Mouse (Mus musculus): ENCODE results near the gene Olfr63. TPM values are rescaled to one million over a fixed set of nuclear protein-coding genes. Genes with fewer than 3 reads are reported as not detected.
"Not testable (repeated sequence)": the region's sequence is repeated elsewhere in the genome, so short reads cannot be mapped to it uniquely, and the experiment has no call there.

Olfr63 gene
- total RNA-seq (2021) = not detected
- long read RNA-seq, experiment 1 = 0 reads
- long read RNA-seq, experiment 2 = 0 reads

- intact Hi-C loops (cut with DNase I; ENCODE audit: low total_unique reads) = no loop called here
Observed at GRCm38 (mm10) chr17:33264376-33264775, at the start of gene Olfr63. TSS of gene Olfr63 (plus strand) at chr17:33264676.

GRCm38 (mm10) chr17:33221590-33221989, 42.9 kb upstream of the Olfr63 start, which contains the start of gene Olfr1564:
TSS of gene Olfr1564 (minus strand) at chr17:33221690.
- intact Hi-C loops (cut with DNase I; ENCODE audit: low total_unique reads) = no loop called here
- no peak for DNase-seq

More at GRCm38 (mm10) chr17:33264376-33264775, at the start of gene Olfr63:
- no peak for DNase-seq

- not testable (repeated sequence) for DNase-seq
- intact Hi-C loops (cut with DNase I; ENCODE audit: low total_unique reads) = loop anchor here (10.0 kb wide), 1 partner anchor 68 kb away; no protein-coding TSS in a partner anchor
Observed at GRCm38 (mm10) chr17:33236646-33237045, 27.8 kb upstream of the Olfr63 start.

DNA sequence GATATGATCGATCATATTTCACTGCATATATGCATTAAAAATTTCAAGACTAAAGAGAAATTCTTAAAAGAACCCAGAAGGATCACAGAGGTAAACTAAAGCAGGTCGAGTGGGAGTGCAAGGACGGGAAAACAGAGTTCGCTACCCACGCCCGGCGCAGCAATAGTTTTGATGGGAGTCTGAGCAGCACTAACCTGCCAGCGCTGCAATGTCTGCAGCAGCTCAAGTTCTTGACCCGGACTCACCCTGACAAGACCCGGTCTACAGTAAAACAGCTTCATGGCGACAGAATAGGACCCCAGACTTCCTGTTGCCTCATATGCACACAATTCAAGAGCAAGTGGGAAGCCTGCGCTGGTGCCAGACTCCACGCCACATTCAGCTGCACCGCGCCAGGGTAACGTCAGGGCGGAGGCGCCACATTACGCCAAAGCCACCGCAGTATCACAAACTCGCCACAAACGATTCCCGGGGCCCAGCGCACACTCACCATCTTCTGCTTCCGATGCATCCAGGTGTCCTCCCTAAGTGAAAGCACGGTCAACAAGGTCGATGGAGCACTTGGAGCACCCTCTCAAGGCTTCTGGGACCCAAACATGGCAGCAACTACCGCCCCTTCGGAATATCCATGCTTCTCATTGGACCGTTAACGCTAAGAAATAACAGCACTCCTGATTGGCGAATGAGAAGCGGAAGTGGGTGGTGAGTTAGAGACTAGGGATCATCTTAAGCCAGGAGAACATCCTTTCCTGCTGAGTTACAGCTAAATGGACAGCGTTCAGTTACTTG, 9.8 kb upstream of the Olfr63 start, which contains the start of gene Zfp955a:
Gene Zfp955a, minus strand, starts transcription at position 616 of the 789 bp plus-strand sequence.
- DNase-seq; intact Hi-C loops (cut with DNase I; ENCODE audit: low total_unique reads): not testable (repeated sequence)

- intact Hi-C loops (cut with DNase I; ENCODE audit: low total_unique reads); DNase-seq: not testable (repeated sequence)
Observed at GRCm38 (mm10) chr17:33255319-33255657, 9.2 kb upstream of the Olfr63 start.

GRCm38 (mm10) chr17:33268907-33269306, 4.4 kb downstream of the Olfr63 start:
- intact Hi-C loops (cut with DNase I; ENCODE audit: low total_unique reads) = no loop called here
- no peak for DNase-seq

DNA sequence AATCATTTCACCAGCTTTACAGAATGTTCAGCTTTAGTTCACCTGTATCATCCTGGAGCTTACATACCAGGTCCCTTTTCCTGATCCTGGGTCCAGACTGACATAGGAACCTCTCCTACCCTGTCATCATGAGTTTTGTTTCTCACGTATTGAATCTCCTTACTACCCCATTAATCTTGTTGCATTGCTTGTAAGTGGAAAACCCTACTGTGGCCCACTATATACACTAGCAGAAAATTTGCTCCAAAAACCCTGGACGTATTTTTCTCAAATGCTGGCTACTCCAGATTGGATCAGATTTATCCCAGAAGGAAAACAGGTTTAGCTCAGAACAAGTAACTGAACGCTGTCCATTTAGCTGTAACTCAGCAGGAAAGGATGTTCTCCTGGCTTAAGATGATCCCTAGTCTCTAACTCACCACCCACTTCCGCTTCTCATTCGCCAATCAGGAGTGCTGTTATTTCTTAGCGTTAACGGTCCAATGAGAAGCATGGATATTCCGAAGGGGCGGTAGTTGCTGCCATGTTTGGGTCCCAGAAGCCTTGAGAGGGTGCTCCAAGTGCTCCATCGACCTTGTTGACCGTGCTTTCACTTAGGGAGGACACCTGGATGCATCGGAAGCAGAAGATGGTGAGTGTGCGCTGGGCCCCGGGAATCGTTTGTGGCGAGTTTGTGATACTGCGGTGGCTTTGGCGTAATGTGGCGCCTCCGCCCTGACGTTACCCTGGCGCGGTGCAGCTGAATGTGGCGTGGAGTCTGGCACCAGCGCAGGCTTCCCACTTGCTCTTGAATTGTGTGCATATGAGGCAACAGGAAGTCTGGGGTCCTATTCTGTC, 24.8 kb downstream of the Olfr63 start, which contains the start of gene Zfp955b:
Gene Zfp955b, plus strand, starts transcription at position 506 of the 837 bp plus-strand sequence.
- intact Hi-C loops (cut with DNase I; ENCODE audit: low total_unique reads); DNase-seq: not testable (repeated sequence)

DNA sequence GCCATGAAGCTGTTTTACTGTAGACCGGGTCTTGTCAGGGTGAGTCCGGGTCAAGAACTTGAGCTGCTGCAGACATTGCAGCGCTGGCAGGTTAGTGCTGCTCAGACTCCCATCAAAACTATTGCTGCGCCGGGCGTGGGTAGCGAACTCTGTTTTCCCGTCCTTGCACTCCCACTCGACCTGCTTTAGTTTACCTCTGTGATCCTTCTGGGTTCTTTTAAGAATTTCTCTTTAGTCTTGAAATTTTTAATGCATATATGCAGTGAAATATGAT, 25.3 kb downstream of the Olfr63 start:
- DNase-seq; intact Hi-C loops (cut with DNase I; ENCODE audit: low total_unique reads): not testable (repeated sequence)

Other genes with a start within 250 kb of the Olfr63 start
- gene Zfp763, start 231.3 kb upstream of the Olfr63 start, total RNA-seq (2021) = 1 to 10 TPM; 2.9 to 4.3 TPM
- gene 4921501E09Rik, start 196.6 kb upstream of the Olfr63 start, total RNA-seq (2021) = not detected
- gene Zfp563, start 175.4 kb upstream of the Olfr63 start, total RNA-seq (2021) = 1 to 10 TPM; 3.1 to 4.6 TPM
- gene Morc2b, start 125.0 kb upstream of the Olfr63 start, total RNA-seq (2021) = under 1 TPM; 0.14 to 0.29 TPM
- gene Olfr55, start 96.2 kb upstream of the Olfr63 start, total RNA-seq (2021) = not detected
- not detected for gene Olfr239, start 73.4 kb upstream of the Olfr63 start, total RNA-seq (2021)
- gene Olfr1564, start 43.0 kb upstream of the Olfr63 start, total RNA-seq (2021) = under 1 TPM; 0.11 to 0.27 TPM
- gene Zfp955a, start 9.5 kb upstream of the Olfr63 start, total RNA-seq (2021) = 1 to 10 TPM; 4.9 to 5.4 TPM
- 10 to 100 TPM; 10.9 to 11.9 TPM for gene Zfp955b, start 24.9 kb downstream of the Olfr63 start, total RNA-seq (2021)
- gene Zfp81, start 94.2 kb downstream of the Olfr63 start, total RNA-seq (2021) = 1 to 10 TPM; 3.8 TPM
- 1 to 10 TPM; 4.1 to 4.4 TPM for gene Zfp101, start 130.0 kb downstream of the Olfr63 start, total RNA-seq (2021)
- gene Actl9, start 168.2 kb downstream of the Olfr63 start, total RNA-seq (2021) = not detected

Measured in gastrocnemius, postnatal 14 days (tissue).